Mouse (Mus musculus): ENCODE results near the gene Gsto2.
"Not testable (repeated sequence)": the region's sequence is repeated elsewhere in the genome, so short reads cannot be mapped to it uniquely, and the experiment has no call there.

The Gsto2 gene

GRCm38 (mm10) chr19:47865353-47865947 is at the start of gene Gsto2:
Gene Gsto2, plus strand, starts transcription at chr19:47865534.
- peak; percentile 100 for ATAC-seq (ENCODE audit: insufficient number of reproducible peaks, low FRiP score, low TSS enrichment)

- no peak for ATAC-seq (ENCODE audit: insufficient number of reproducible peaks, low FRiP score, low TSS enrichment)
Observed at GRCm38 (mm10) chr19:47817692-47818091, 47.6 kb upstream of the Gsto2 start.

GRCm38 (mm10) chr19:47820832-47821493 is 44.4 kb upstream of the Gsto2 start:
- no peak; the same call in 1 of the 2 replicates for ATAC-seq (ENCODE audit: insufficient number of reproducible peaks, low FRiP score, low TSS enrichment)

DNA sequence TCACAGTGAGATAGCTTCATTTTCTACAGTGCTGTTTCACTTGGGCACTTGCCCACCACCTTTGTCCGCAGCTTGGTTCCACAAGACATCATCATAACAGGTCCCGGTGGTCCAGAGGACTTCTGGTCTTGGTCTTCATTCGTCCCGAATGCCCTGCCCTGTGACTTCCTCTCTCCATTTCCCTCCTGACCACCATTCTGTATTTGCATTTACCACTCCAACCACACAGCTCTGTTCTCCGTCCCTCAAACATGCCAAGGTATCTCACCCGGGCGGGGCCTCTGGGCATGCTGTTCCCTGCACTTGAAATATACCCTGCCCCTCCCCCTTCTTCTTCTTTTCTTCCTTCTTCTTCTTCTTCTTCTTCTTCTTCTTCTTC is 43.9 kb upstream of the Gsto2 start:
- 0 out of 2 replicates have a peak, but pooled peaks have one; percentile 45 for ATAC-seq (ENCODE audit: insufficient number of reproducible peaks, low FRiP score, low TSS enrichment)

- no peak for ATAC-seq (ENCODE audit: insufficient number of reproducible peaks, low FRiP score, low TSS enrichment)
Observed at GRCm38 (mm10) chr19:47822143-47822796, 43.1 kb upstream of the Gsto2 start.

DNA sequence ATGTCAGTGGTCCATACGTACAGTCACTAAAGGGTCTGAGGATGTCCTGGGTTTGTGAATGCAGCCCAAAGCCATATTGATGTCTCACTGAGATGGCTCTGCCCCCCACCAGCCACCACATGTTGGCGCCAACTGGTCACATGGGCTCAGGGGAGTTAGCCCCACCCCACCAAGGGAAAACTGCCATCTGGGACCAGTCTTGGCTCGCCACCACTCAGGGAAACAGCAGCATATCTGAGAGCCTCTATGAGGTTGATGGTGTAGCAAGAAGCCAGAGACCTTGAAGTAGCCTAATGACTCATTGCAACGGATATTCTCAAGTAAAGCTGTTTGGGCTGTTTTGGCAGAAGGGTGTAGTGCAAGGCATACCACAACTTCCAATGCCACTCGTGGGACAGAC is 41.3 kb upstream of the Gsto2 start:
- ATAC-seq (ENCODE audit: insufficient number of reproducible peaks, low FRiP score, low TSS enrichment): no peak

- no peak for ATAC-seq (ENCODE audit: insufficient number of reproducible peaks, low FRiP score, low TSS enrichment)
Observed at GRCm38 (mm10) chr19:47829913-47830450, 35.4 kb upstream of the Gsto2 start.

GRCm38 (mm10) chr19:47831111-47831510 is 34.2 kb upstream of the Gsto2 start:
- no peak for ATAC-seq (ENCODE audit: insufficient number of reproducible peaks, low FRiP score, low TSS enrichment)

DNA sequence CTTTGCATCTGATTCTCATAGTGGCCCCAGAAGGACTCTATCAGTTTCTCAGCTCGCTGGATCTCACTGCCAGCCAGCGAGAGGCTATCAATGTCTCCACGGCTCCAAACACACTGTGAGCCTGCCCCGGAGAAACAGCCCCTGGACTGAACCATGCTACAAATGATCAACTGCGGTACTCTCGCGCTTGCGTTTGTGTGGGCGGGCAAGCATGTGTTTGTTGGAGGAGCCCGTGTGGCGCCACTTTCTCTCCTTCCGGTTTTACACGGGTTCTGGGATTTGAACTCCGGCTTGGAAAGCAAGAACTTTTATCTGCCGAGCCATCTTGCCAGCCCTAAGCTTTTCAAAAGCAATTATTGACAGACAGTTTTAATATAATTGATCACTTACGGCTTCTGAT is 33.0 kb upstream of the Gsto2 start:
- no peak for ATAC-seq (ENCODE audit: insufficient number of reproducible peaks, low FRiP score, low TSS enrichment)

GRCm38 (mm10) chr19:47834614-47835013 is 30.7 kb upstream of the Gsto2 start:
- no peak for ATAC-seq (ENCODE audit: insufficient number of reproducible peaks, low FRiP score, low TSS enrichment)

GRCm38 (mm10) chr19:47835776-47836175 is 29.6 kb upstream of the Gsto2 start:
- no peak for ATAC-seq (ENCODE audit: insufficient number of reproducible peaks, low FRiP score, low TSS enrichment)

- ATAC-seq (ENCODE audit: insufficient number of reproducible peaks, low FRiP score, low TSS enrichment): peak; percentile 56; the same call in 1 of the 2 replicates
Observed at GRCm38 (mm10) chr19:47836701-47837526, 28.4 kb upstream of the Gsto2 start.

- no peak for ATAC-seq (ENCODE audit: insufficient number of reproducible peaks, low FRiP score, low TSS enrichment)
Observed at GRCm38 (mm10) chr19:47837527-47837901, 27.8 kb upstream of the Gsto2 start.

- not testable (repeated sequence) for ATAC-seq (ENCODE audit: insufficient number of reproducible peaks, low FRiP score, low TSS enrichment)
Observed at GRCm38 (mm10) chr19:47841234-47841633, 24.1 kb upstream of the Gsto2 start.

DNA sequence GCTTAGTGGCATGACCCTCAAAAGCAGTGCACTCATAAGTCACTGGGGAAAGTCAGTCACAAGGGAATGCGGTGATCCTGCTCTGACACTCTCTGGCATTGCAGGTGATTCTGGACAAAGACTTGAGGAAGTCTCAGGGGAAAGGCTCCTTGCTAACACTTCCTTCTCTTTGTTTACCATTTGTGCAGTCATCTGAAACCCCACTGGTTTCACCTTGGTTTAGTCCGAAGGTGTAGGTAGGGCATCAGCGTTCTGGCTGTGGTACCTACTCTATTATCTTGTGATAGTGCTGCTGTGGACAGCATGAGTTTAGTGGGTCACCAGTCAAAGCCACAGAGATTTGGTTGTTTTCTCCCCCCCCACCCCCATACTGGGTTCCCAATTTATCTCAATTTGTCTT is 15.6 kb upstream of the Gsto2 start:
- ATAC-seq (ENCODE audit: insufficient number of reproducible peaks, low FRiP score, low TSS enrichment): no peak

DNA sequence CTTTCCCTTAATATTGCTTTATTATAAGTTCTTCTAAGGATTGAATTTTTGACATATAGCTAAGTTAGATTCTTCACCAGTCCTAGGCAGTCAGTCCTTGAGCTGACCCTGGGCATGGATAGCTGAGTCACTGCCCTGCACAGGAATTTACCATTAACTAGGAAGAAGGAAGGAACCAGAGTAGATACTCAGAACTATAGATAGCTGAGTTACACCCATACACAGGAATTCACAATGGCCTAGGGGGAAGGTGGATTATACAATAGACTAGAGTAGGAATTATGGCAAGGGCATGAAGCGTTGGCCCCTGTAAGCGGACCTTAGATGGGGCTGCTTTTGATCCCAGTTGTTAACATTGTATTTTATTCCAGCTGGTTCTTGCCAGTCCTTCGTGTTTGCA is 13.2 kb upstream of the Gsto2 start:
- ATAC-seq (ENCODE audit: insufficient number of reproducible peaks, low FRiP score, low TSS enrichment): not testable (repeated sequence)

- no peak for ATAC-seq (ENCODE audit: insufficient number of reproducible peaks, low FRiP score, low TSS enrichment)
Observed at GRCm38 (mm10) chr19:47853053-47853452, 12.3 kb upstream of the Gsto2 start.

GRCm38 (mm10) chr19:47853951-47854795 is 11.2 kb upstream of the Gsto2 start:
- ATAC-seq (ENCODE audit: insufficient number of reproducible peaks, low FRiP score, low TSS enrichment): peak; percentile 83
